Mouse (Mus musculus) erythroblast, embryonic 14.5 days (primary cell): ENCODE results near the gene Erc2.

Experiments
- GATA1 ChIP-seq: IDR thresholded peaks from 2 replicates; pipeline ENCODE4 v1.6.1; 2012; ENCODE audit warnings: low read length, inconsistent platforms, mixed read lengths
- TAL1 ChIP-seq: IDR thresholded peaks from 3 replicates; pipeline ENCODE4 v1.6.1; 2012; ENCODE audit warnings: low read length, inconsistent platforms, mixed read lengths

- TF ChIP-seq GATA1 (no peak), TAL1 (no peak)
Measured at GRCm38 (mm10) chr14:27835351-27835750, 213.1 kb downstream of the Erc2 start.
